Mouse (Mus musculus): Measurements from ENCODE around the gene Rergl. TPM values are rescaled to one million over a fixed set of nuclear protein-coding genes. Genes with fewer than 3 reads are reported as not detected.

Rergl gene
- polyA plus RNA-seq, 1 experiment from 2014 or later = not detected

Other genes starting within 250 kb of the Rergl start
- gene Pik3c2g, start 85.2 kb upstream of the Rergl start, polyA plus RNA-seq (2015; fragmentation: Nextera tagmentation; extraction: Ambion mirVana) = 1.2 and 1.7 TPM in 2 replicates

Measured in embryonic facial prominence, embryonic 13.5 days (tissue).